Mouse (Mus musculus) hindbrain, embryonic 14.5 days (tissue): ENCODE data around the gene Plk3. TPM values are rescaled to one million over a fixed set of nuclear protein-coding genes. Genes with fewer than 3 reads are reported as not detected.

Experiments used
- ATAC-seq: fragments of 200-750 bp; cut with Nextera tagmentation; 2 replicates; pipeline ENCODE4 v1.8.0; 2017; ENCODE audit warnings: moderate number of reproducible peaks, mild to moderate bottlenecking, moderate TSS enrichment, moderate library complexity; ENCODE audit not compliant: low FRiP score
- DNase-seq: peaks from one replicate; pipeline ENCODE4 v3.0.0-alpha.2; 2015; ENCODE audit warnings: low spot score
- H3K27ac ChIP-seq: fragments of 300-500 bp; sonication (generic); 2 replicates; pipeline ENCODE4 v1.5.1; 2014; ENCODE audit warnings: mild to moderate bottlenecking, moderate library complexity
- H3K27me3 ChIP-seq: fragments of 300-500 bp; sonication (generic); 2 replicates; pipeline ENCODE4 v1.6.1; 2014; ENCODE audit warnings: mild to moderate bottlenecking, low read length, mixed read lengths; ENCODE audit not compliant: control insufficient read depth, insufficient read depth
- H3K36me3 ChIP-seq: fragments of 300-500 bp; sonication (generic); replicated peaks from 2 replicates; pipeline ENCODE4 v1.6.1; 2014; ENCODE audit not compliant: control insufficient read depth, insufficient read depth
- H3K4me1 ChIP-seq: fragments of 300-500 bp; sonication (generic); replicated peaks from 2 replicates; pipeline ENCODE4 v1.6.1; 2014; ENCODE audit warnings: antibody characterized with exemption, low read length, mixed read lengths; ENCODE audit not compliant: control insufficient read depth, insufficient read depth
- H3K4me2 ChIP-seq: fragments of 300-500 bp; sonication (generic); replicated peaks from 2 replicates; pipeline ENCODE4 v1.6.1; 2014; ENCODE audit warnings: mild to moderate bottlenecking, moderate library complexity
- H3K4me3 ChIP-seq: fragments of 300-500 bp; sonication (generic); replicated peaks from 2 replicates; pipeline ENCODE4 v1.5.1; 2014; ENCODE audit warnings: mild to moderate bottlenecking, low read length
- H3K9ac ChIP-seq: fragments of 300-500 bp; sonication (generic); 2 replicates; pipeline ENCODE4 v1.6.1; 2014
- H3K9me3 ChIP-seq: fragments of 300-500 bp; sonication (generic); 2 replicates; pipeline ENCODE4 v1.6.1; 2016; ENCODE audit warnings: low read length; ENCODE audit not compliant: control insufficient read depth
- WGBS: fragments of 180-500 bp; shearing (Covaris S2); extraction: QIAGEN DNeasy Blood & Tissue Kit; methylation state at CpG from one replicate; pipeline ENCODE4 v1.1.7; 2014; 5-methylcytosine and 5-hydroxymethylcytosine counted together
- polyA plus RNA-seq: library from polyadenylated mRNA; unstranded; fragments of >200 nt; fragmentation: Nextera tagmentation; extraction: Ambion mirVana; gene quantifications from 2 replicates; pipeline ENCODE4 v1.2.1, GENCODE M21; 2014

The Plk3 gene
- polyA plus RNA-seq, 1 experiment from 2014 or later: 17.4 TPM

GRCm38 (mm10) chr4:117124218-117124517 is 9.6 kb downstream of the Plk3 start:
- Histone ChIP-seq H3K9me3 (no peaks in the 10 kb centered on the region), H3K4me1 (peaks cover 29% of the 10 kb centered on the region), H3K27me3 (no peaks in the 10 kb centered on the region), H3K4me2 (no peak overlapping the region), H3K9ac (no peak overlapping the region), H3K4me3 (no peak overlapping the region), H3K27ac (no peak overlapping the region), H3K36me3 (peaks cover 17% of the 10 kb centered on the region)
- no peak for DNase-seq
- 92% methylated on average over 3 of the region's 3 CpGs for WGBS
- ATAC-seq: no peak

GRCm38 (mm10) chr4:117123546-117124217 is 10.1 kb downstream of the Plk3 start:
- DNase-seq: no peak
- no peak overlapping the region for H3K9ac ChIP-seq
- H3K4me3 ChIP-seq: no peak overlapping the region
- H3K9me3 ChIP-seq: no peaks in the 10 kb centered on the region
- H3K4me2 ChIP-seq: no peak overlapping the region
- H3K36me3 ChIP-seq: peaks cover 12% of the 10 kb centered on the region
- WGBS: 82% methylated on average over 9 of the region's 9 CpGs
- no peaks in the 10 kb centered on the region for H3K27me3 ChIP-seq
- ATAC-seq: no peak
- H3K27ac ChIP-seq: no peak overlapping the region
- peaks cover 29% of the 10 kb centered on the region for H3K4me1 ChIP-seq

- Histone ChIP-seq H3K27me3 (no peaks in the 10 kb centered on the region), H3K9ac (no peak overlapping the region), H3K4me3 (no peak overlapping the region), H3K4me1 (peaks cover 29% of the 10 kb centered on the region), H3K9me3 (no peaks in the 10 kb centered on the region), H3K27ac (no peak overlapping the region), H3K4me2 (no peak overlapping the region), H3K36me3 (no peaks in the 10 kb centered on the region)
- WGBS: 89% methylated on average over 4 of the region's 4 CpGs
- DNase-seq (no peak), ATAC-seq (no peak)
Observed at GRCm38 (mm10) chr4:117122209-117122608, 11.6 kb downstream of the Plk3 start.

- Histone ChIP-seq H3K36me3 (peaks cover 2% of the 10 kb centered on the region; the same call in 1 of the 2 replicates), H3K27ac (peak overlapping the region; percentile 95), H3K9me3 (no peaks in the 10 kb centered on the region), H3K4me1 (peaks cover 26% of the 10 kb centered on the region), H3K9ac (peak overlapping the region; percentile 83), H3K4me3 (peak overlapping the region; percentile 76), H3K4me2 (peak overlapping the region; percentile 100), H3K27me3 (no peaks in the 10 kb centered on the region)
- WGBS: under 1% methylated on average over 69 of the region's 69 CpGs
- ATAC-seq (peak; percentile 95), DNase-seq (peak; percentile 91)
Observed at GRCm38 (mm10) chr4:117120445-117121414, 13.0 kb downstream of the Plk3 start.

- DNase-seq (no peak), ATAC-seq (no peak)
- Histone ChIP-seq H3K4me3 (peak overlapping the region; percentile 76), H3K27me3 (no peaks in the 10 kb centered on the region), H3K36me3 (peaks cover 7% of the 10 kb centered on the region; the same call in 1 of the 2 replicates), H3K4me1 (peaks cover 19% of the 10 kb centered on the region), H3K4me2 (peak overlapping the region; percentile 100), H3K9ac (peak overlapping the region; percentile 83), H3K9me3 (no peaks in the 10 kb centered on the region), H3K27ac (peak overlapping the region; percentile 95)
- WGBS: 7% methylated on average over 10 of the region's 10 CpGs
Observed at GRCm38 (mm10) chr4:117120052-117120444, 13.7 kb downstream of the Plk3 start.

- peak overlapping the region; percentile 76 for H3K4me3 ChIP-seq
- H3K4me2 ChIP-seq: peak overlapping the region; percentile 100
- peak overlapping the region; percentile 95 for H3K27ac ChIP-seq
- peak overlapping the region; percentile 83 for H3K9ac ChIP-seq
- H3K4me1 ChIP-seq: peaks cover 15% of the 10 kb centered on the region
- WGBS: 81% methylated on average over 5 of the region's 5 CpGs
- ATAC-seq (no peak), DNase-seq (no peak)
- no peaks in the 10 kb centered on the region for H3K9me3 ChIP-seq
- H3K27me3 ChIP-seq: no peaks in the 10 kb centered on the region
- H3K36me3 ChIP-seq: peaks cover 9% of the 10 kb centered on the region; the same call in 1 of the 2 replicates
Observed at GRCm38 (mm10) chr4:117119636-117120035, 14.1 kb downstream of the Plk3 start.

- Histone ChIP-seq H3K4me3 (no peak overlapping the region), H3K27me3 (no peaks in the 10 kb centered on the region), H3K9me3 (no peaks in the 10 kb centered on the region), H3K9ac (no peak overlapping the region), H3K4me1 (peaks cover 15% of the 10 kb centered on the region), H3K36me3 (peaks cover 21% of the 10 kb centered on the region), H3K27ac (no peak overlapping the region), H3K4me2 (no peak overlapping the region)
- ATAC-seq (no peak), DNase-seq (no peak)
- WGBS: 96% methylated on average over 7 of the region's 7 CpGs
Observed at GRCm38 (mm10) chr4:117117931-117118330, 15.8 kb downstream of the Plk3 start.

GRCm38 (mm10) chr4:117115592-117115991 is 18.2 kb downstream of the Plk3 start:
- ATAC-seq (no peak), DNase-seq (no peak)
- peaks cover 9% of the 10 kb centered on the region for H3K4me1 ChIP-seq
- H3K27me3 ChIP-seq: no peaks in the 10 kb centered on the region
- H3K27ac ChIP-seq: no peak overlapping the region
- 91% methylated on average over 5 of the region's 5 CpGs for WGBS
- H3K4me2 ChIP-seq: no peak overlapping the region
- H3K36me3 ChIP-seq: peaks cover 41% of the 10 kb centered on the region
- H3K9ac ChIP-seq: no peak overlapping the region
- no peaks in the 10 kb centered on the region for H3K9me3 ChIP-seq
- no peak overlapping the region for H3K4me3 ChIP-seq

GRCm38 (mm10) chr4:117113237-117113636 is 20.5 kb downstream of the Plk3 start:
- no peak overlapping the region for H3K27ac ChIP-seq
- H3K27me3 ChIP-seq: no peaks in the 10 kb centered on the region
- no peak overlapping the region for H3K4me2 ChIP-seq
- ATAC-seq (no peak), DNase-seq (no peak)
- H3K9me3 ChIP-seq: no peaks in the 10 kb centered on the region
- H3K9ac ChIP-seq: no peak overlapping the region
- 73% methylated on average over 1 of the region's 1 CpGs for WGBS
- H3K4me3 ChIP-seq: no peak overlapping the region
- peaks cover 60% of the 10 kb centered on the region for H3K36me3 ChIP-seq
- H3K4me1 ChIP-seq: no peaks in the 10 kb centered on the region
